Mouse (Mus musculus) lung, postnatal 0 days (tissue): ENCODE measurements around the gene Mobp. TPM values are rescaled to one million over a fixed set of nuclear protein-coding genes. Genes with fewer than 3 reads are reported as not detected.
A peak's percentile ranks its signal among the peaks of the same experiment; 100 is the strongest.

Experiments
- ATAC-seq: fragments of 200-750 bp; cut with Nextera tagmentation; 2 replicates; pipeline ENCODE4 v1.8.0; 2017; ENCODE audit warnings: moderate library complexity
- DNase-seq: peaks from one replicate; pipeline ENCODE4 v3.0.0-alpha.2; 2016; ENCODE audit warnings: low spot score
- H3K27ac ChIP-seq: fragments of 300-500 bp; sonication (generic); 2 replicates; pipeline ENCODE4 v1.5.1; 2014; ENCODE audit warnings: antibody characterized with exemption, mild to moderate bottlenecking, low read length, mixed read lengths
- H3K27me3 ChIP-seq: fragments of 300-500 bp; sonication (generic); replicated peaks from 2 replicates; pipeline ENCODE4 v1.6.1; 2014; ENCODE audit warnings: low read length, mixed read lengths; ENCODE audit not compliant: insufficient read depth
- H3K36me3 ChIP-seq: fragments of 300-500 bp; sonication (generic); 2 replicates; pipeline ENCODE4 v1.6.1; 2014; ENCODE audit warnings: low read length, mixed read lengths; ENCODE audit not compliant: insufficient read depth
- H3K4me1 ChIP-seq: fragments of 300-500 bp; sonication (generic); 2 replicates; pipeline ENCODE4 v1.6.1; 2014; ENCODE audit warnings: antibody characterized with exemption, low read depth, low read length, mixed read lengths; ENCODE audit not compliant: insufficient read depth
- H3K4me2 ChIP-seq: fragments of 300-500 bp; sonication (generic); replicated peaks from 2 replicates; pipeline ENCODE4 v1.6.1; 2014; ENCODE audit warnings: low read depth, mild to moderate bottlenecking, low read length, moderate library complexity, mixed read lengths
- H3K4me3 ChIP-seq: fragments of 300-500 bp; sonication (generic); 2 replicates; pipeline ENCODE4 v1.5.1; 2014; ENCODE audit warnings: low read depth, low read length
- H3K9ac ChIP-seq: fragments of 300-500 bp; sonication (generic); replicated peaks from 2 replicates; pipeline ENCODE4 v1.6.1; 2014; ENCODE audit warnings: low read depth, mild to moderate bottlenecking
- H3K9me3 ChIP-seq: fragments of 300-500 bp; sonication (generic); 2 replicates; pipeline ENCODE4 v1.6.1; 2016; ENCODE audit warnings: low read length, mixed read lengths
- CTCF ChIP-seq: IDR thresholded peaks from 2 replicates; pipeline ENCODE4 v1.5.1; 2016; ENCODE audit warnings: antibody characterized with exemption, mild to moderate bottlenecking
- EP300 ChIP-seq: IDR thresholded peaks from 2 replicates; pipeline ENCODE4 v1.6.1; 2016; ENCODE audit warnings: antibody characterized with exemption, mild to moderate bottlenecking, control low read depth
- WGBS: fragments of 180-500 bp; shearing (Covaris S2); extraction: QIAGEN DNeasy Blood & Tissue Kit; methylation state at CpG from one replicate; pipeline ENCODE4 v1.1.7; 2014; 5-methylcytosine and 5-hydroxymethylcytosine counted together
- polyA plus RNA-seq: library from polyadenylated mRNA; unstranded; fragments of >200 nt; fragmentation: Nextera tagmentation; extraction: Ambion mirVana; gene quantifications from 2 replicates; pipeline ENCODE4 v1.2.1, GENCODE M21; 2015

The Mobp gene
- polyA plus RNA-seq, 1 experiment from 2014 or later, result not detected

- H3K4me3 ChIP-seq, result no peak overlapping the region
- WGBS, result 37% methylated on average over 12 of the region's 12 CpGs
- no peak overlapping the region for H3K4me2 ChIP-seq
- H3K4me1 ChIP-seq, result no peaks in the 10 kb centered on the region
- H3K36me3 ChIP-seq, result no peaks in the 10 kb centered on the region
- H3K27ac ChIP-seq, result no peak overlapping the region
- H3K9ac ChIP-seq, result no peak overlapping the region
- ATAC-seq (no peak), DNase-seq (no peak)
- H3K27me3 ChIP-seq, result no peaks in the 10 kb centered on the region
- TF ChIP-seq CTCF (peak; percentile 63), EP300 (no peak)
- no peaks in the 10 kb centered on the region for H3K9me3 ChIP-seq
Measured at GRCm38 (mm10) chr9:120202683-120203082, 53.2 kb downstream of the Mobp start.

GRCm38 (mm10) chr9:120203936-120204335 is 54.4 kb downstream of the Mobp start:
- WGBS, result 59% methylated on average over 10 of the region's 10 CpGs
- ATAC-seq, result no peak
- Histone ChIP-seq H3K4me1 (no peaks in the 10 kb centered on the region), H3K4me2 (no peak overlapping the region), H3K36me3 (no peaks in the 10 kb centered on the region), H3K4me3 (no peak overlapping the region), H3K27me3 (no peaks in the 10 kb centered on the region), H3K9ac (no peak overlapping the region), H3K9me3 (no peaks in the 10 kb centered on the region), H3K27ac (no peak overlapping the region)
- DNase-seq, result no peak
- TF ChIP-seq CTCF, result no peak
- no peak for TF ChIP-seq EP300

- H3K9me3 ChIP-seq, result no peaks in the 10 kb centered on the region
- ATAC-seq (no peak), DNase-seq (no peak)
- no peaks in the 10 kb centered on the region for H3K4me1 ChIP-seq
- no peak overlapping the region for H3K9ac ChIP-seq
- no peak overlapping the region for H3K4me3 ChIP-seq
- no peak for TF ChIP-seq EP300
- TF ChIP-seq CTCF, result no peak
- H3K27ac ChIP-seq, result no peak overlapping the region
- H3K27me3 ChIP-seq, result no peaks in the 10 kb centered on the region
- H3K4me2 ChIP-seq, result no peak overlapping the region
- no peaks in the 10 kb centered on the region for H3K36me3 ChIP-seq
- WGBS, result 50% methylated on average over 17 of the region's 17 CpGs
Measured at GRCm38 (mm10) chr9:120206897-120207296, 57.4 kb downstream of the Mobp start.

- no peak for DNase-seq
- WGBS, result 73% methylated on average over 4 of the region's 4 CpGs
- Histone ChIP-seq H3K9me3 (no peaks in the 10 kb centered on the region), H3K36me3 (no peaks in the 10 kb centered on the region), H3K27me3 (no peaks in the 10 kb centered on the region), H3K9ac (no peak overlapping the region), H3K27ac (no peak overlapping the region), H3K4me2 (no peak overlapping the region), H3K4me1 (no peaks in the 10 kb centered on the region), H3K4me3 (no peak overlapping the region)
- TF ChIP-seq EP300, result no peak
- peak; percentile 70 for TF ChIP-seq CTCF
- no peak for ATAC-seq
Measured at GRCm38 (mm10) chr9:120210068-120210467, 60.6 kb downstream of the Mobp start.

GRCm38 (mm10) chr9:120210865-120211264 is 61.4 kb downstream of the Mobp start:
- Histone ChIP-seq H3K9me3 (no peaks in the 10 kb centered on the region), H3K9ac (no peak overlapping the region), H3K36me3 (no peaks in the 10 kb centered on the region), H3K27me3 (no peaks in the 10 kb centered on the region), H3K4me1 (no peaks in the 10 kb centered on the region), H3K27ac (no peak overlapping the region), H3K4me3 (no peak overlapping the region), H3K4me2 (no peak overlapping the region)
- WGBS, result 69% methylated on average over 4 of the region's 4 CpGs
- TF ChIP-seq EP300 (no peak), CTCF (no peak)
- no peak for ATAC-seq
- DNase-seq, result no peak

- Histone ChIP-seq H3K9ac (no peak overlapping the region), H3K4me3 (no peak overlapping the region), H3K4me2 (no peak overlapping the region), H3K27ac (no peak overlapping the region), H3K4me1 (no peaks in the 10 kb centered on the region), H3K27me3 (no peaks in the 10 kb centered on the region), H3K9me3 (no peaks in the 10 kb centered on the region), H3K36me3 (no peaks in the 10 kb centered on the region)
- 61% methylated on average over 6 of the region's 6 CpGs for WGBS
- ATAC-seq (no peak), DNase-seq (no peak)
- TF ChIP-seq EP300 (no peak), CTCF (no peak)
Measured at GRCm38 (mm10) chr9:120212936-120213335, 63.4 kb downstream of the Mobp start.

- Histone ChIP-seq H3K4me2 (no peak overlapping the region), H3K27ac (no peak overlapping the region)
Measured at GRCm38 (mm10) chr9:120214978-120215495, 65.5 kb downstream of the Mobp start.

More at GRCm38 (mm10) chr9:120214978-120215495, 65.5 kb downstream of the Mobp start:
- no peak for ATAC-seq
- Histone ChIP-seq H3K9ac (no peak overlapping the region), H3K4me3 (no peak overlapping the region), H3K4me1 (no peaks in the 10 kb centered on the region), H3K9me3 (no peaks in the 10 kb centered on the region), H3K27me3 (no peaks in the 10 kb centered on the region), H3K36me3 (no peaks in the 10 kb centered on the region)
- TF ChIP-seq EP300 (no peak), CTCF (no peak)
- 53% methylated on average over 11 of the region's 11 CpGs for WGBS
- DNase-seq, result no peak
